Mouse (Mus musculus): ENCODE results near the gene Cbln4. TPM values are rescaled to one million over a fixed set of nuclear protein-coding genes. Genes with fewer than 3 reads are reported as not detected.

The Cbln4 gene
- polyA plus RNA-seq, 1 experiment from 2014 or later = 4.1 TPM

- Histone ChIP-seq H3K4me1 (replicated peaks; ENCODE audit: insufficient read depth, low read length) (peaks cover 4% of the 10 kb centered on the region; the same call in 1 of the 2 replicates), H3K4me2 (ENCODE audit: low read length) (no peak overlapping the region), H3K36me3 (ENCODE audit: insufficient read depth, low read length) (no peaks in the 10 kb centered on the region), H3K9me3 (replicated peaks; ENCODE audit: low read length) (no peaks in the 10 kb centered on the region), H3K27me3 (ENCODE audit: insufficient read depth, low read length) (peaks cover 29% of the 10 kb centered on the region), H3K9ac (ENCODE audit: low read depth, low read length) (no peak overlapping the region), H3K27ac (no peak overlapping the region), H3K4me3 (replicated peaks; ENCODE audit: low read depth, low read length) (no peak overlapping the region)
- TF ChIP-seq CTCF (IDR thresholded peaks at IDR 0.05; ENCODE audit: low read depth) = no peak
- ATAC-seq (replicated peaks; ENCODE audit: low FRiP score, low read depth) (no peak), DNase-seq (ENCODE audit: low spot score) (peak; percentile 14)
- WGBS = 21% methylated on average over 7 of the region's 7 CpGs
These were observed 2.7 kb upstream of the Cbln4 start for GRCm38 (mm10) chr2:172046002-172046401.

GRCm38 (mm10) chr2:172042607-172043234, 545 bp downstream of the Cbln4 start:
- Histone ChIP-seq H3K4me1 (replicated peaks; ENCODE audit: insufficient read depth, low read length) (peaks cover 4% of the 10 kb centered on the region; the same call in 1 of the 2 replicates), H3K4me2 (ENCODE audit: low read length) (peak overlapping the region; percentile 30), H3K9me3 (replicated peaks; ENCODE audit: low read length) (no peaks in the 10 kb centered on the region), H3K4me3 (replicated peaks; ENCODE audit: low read depth, low read length) (peak overlapping the region; percentile 14; the same call in 1 of the 2 replicates), H3K27me3 (ENCODE audit: insufficient read depth, low read length) (peaks cover 31% of the 10 kb centered on the region), H3K36me3 (ENCODE audit: insufficient read depth, low read length) (no peaks in the 10 kb centered on the region), H3K9ac (ENCODE audit: low read depth, low read length) (no peak overlapping the region), H3K27ac (no peak overlapping the region)
- under 1% methylated on average over 46 of the region's 46 CpGs for WGBS
- no peak for TF ChIP-seq CTCF (IDR thresholded peaks at IDR 0.05; ENCODE audit: low read depth)
- ATAC-seq (replicated peaks; ENCODE audit: low FRiP score, low read depth) (no peak; the same call in 1 of the 2 replicates), DNase-seq (ENCODE audit: low spot score) (no peak)

GRCm38 (mm10) chr2:172042125-172042524, 1.1 kb downstream of the Cbln4 start:
- peak; percentile 81 for ATAC-seq (replicated peaks; ENCODE audit: low FRiP score, low read depth)
- Histone ChIP-seq H3K4me2 (ENCODE audit: low read length) (peak overlapping the region; percentile 30), H3K36me3 (ENCODE audit: insufficient read depth, low read length) (no peaks in the 10 kb centered on the region), H3K27ac (no peak overlapping the region), H3K9me3 (replicated peaks; ENCODE audit: low read length) (no peaks in the 10 kb centered on the region), H3K4me1 (replicated peaks; ENCODE audit: insufficient read depth, low read length) (peaks cover 4% of the 10 kb centered on the region; the same call in 1 of the 2 replicates), H3K9ac (ENCODE audit: low read depth, low read length) (no peak overlapping the region), H3K27me3 (ENCODE audit: insufficient read depth, low read length) (peaks cover 31% of the 10 kb centered on the region), H3K4me3 (replicated peaks; ENCODE audit: low read depth, low read length) (peak overlapping the region; percentile 14; the same call in 1 of the 2 replicates)
- 2% methylated on average over 34 of the region's 34 CpGs for WGBS
- DNase-seq (ENCODE audit: low spot score) = peak; percentile 93
- TF ChIP-seq CTCF (IDR thresholded peaks at IDR 0.05; ENCODE audit: low read depth) = peak; percentile 39; the same call in 1 of the 2 replicates

GRCm38 (mm10) chr2:172040859-172041258, 2.4 kb downstream of the Cbln4 start:
- no peak for TF ChIP-seq CTCF (IDR thresholded peaks at IDR 0.05; ENCODE audit: low read depth)
- ATAC-seq (replicated peaks; ENCODE audit: low FRiP score, low read depth) (no peak), DNase-seq (ENCODE audit: low spot score) (no peak)
- Histone ChIP-seq H3K27ac (no peak overlapping the region), H3K9ac (ENCODE audit: low read depth, low read length) (no peak overlapping the region), H3K4me2 (ENCODE audit: low read length) (no peak overlapping the region), H3K4me3 (replicated peaks; ENCODE audit: low read depth, low read length) (no peak overlapping the region), H3K9me3 (replicated peaks; ENCODE audit: low read length) (no peaks in the 10 kb centered on the region), H3K4me1 (replicated peaks; ENCODE audit: insufficient read depth, low read length) (peaks cover 4% of the 10 kb centered on the region; the same call in 1 of the 2 replicates), H3K36me3 (ENCODE audit: insufficient read depth, low read length) (no peaks in the 10 kb centered on the region), H3K27me3 (ENCODE audit: insufficient read depth, low read length) (peaks cover 31% of the 10 kb centered on the region)
- 64% methylated on average over 10 of the region's 10 CpGs for WGBS

GRCm38 (mm10) chr2:172039601-172040000, 3.7 kb downstream of the Cbln4 start:
- H3K4me2 ChIP-seq (ENCODE audit: low read length) = no peak overlapping the region
- H3K9me3 ChIP-seq (replicated peaks; ENCODE audit: low read length) = no peaks in the 10 kb centered on the region
- no peak overlapping the region for H3K4me3 ChIP-seq (replicated peaks; ENCODE audit: low read depth, low read length)
- H3K9ac ChIP-seq (ENCODE audit: low read depth, low read length) = no peak overlapping the region
- H3K4me1 ChIP-seq (replicated peaks; ENCODE audit: insufficient read depth, low read length) = peaks cover 4% of the 10 kb centered on the region; the same call in 1 of the 2 replicates
- ATAC-seq (replicated peaks; ENCODE audit: low FRiP score, low read depth) (no peak), DNase-seq (ENCODE audit: low spot score) (no peak)
- 80% methylated on average over 5 of the region's 5 CpGs for WGBS
- H3K27me3 ChIP-seq (ENCODE audit: insufficient read depth, low read length) = peaks cover 31% of the 10 kb centered on the region
- no peak overlapping the region for H3K27ac ChIP-seq
- H3K36me3 ChIP-seq (ENCODE audit: insufficient read depth, low read length) = no peaks in the 10 kb centered on the region
- TF ChIP-seq CTCF (IDR thresholded peaks at IDR 0.05; ENCODE audit: low read depth) = no peak

GRCm38 (mm10) chr2:172034281-172034680, 9.0 kb downstream of the Cbln4 start:
- Histone ChIP-seq H3K4me3 (replicated peaks; ENCODE audit: low read depth, low read length) (no peak overlapping the region), H3K4me2 (ENCODE audit: low read length) (no peak overlapping the region), H3K4me1 (replicated peaks; ENCODE audit: insufficient read depth, low read length) (no peaks in the 10 kb centered on the region), H3K9me3 (replicated peaks; ENCODE audit: low read length) (no peaks in the 10 kb centered on the region), H3K9ac (ENCODE audit: low read depth, low read length) (no peak overlapping the region), H3K27ac (no peak overlapping the region), H3K36me3 (ENCODE audit: insufficient read depth, low read length) (no peaks in the 10 kb centered on the region), H3K27me3 (ENCODE audit: insufficient read depth, low read length) (no peaks in the 10 kb centered on the region)
- ATAC-seq (replicated peaks; ENCODE audit: low FRiP score, low read depth) (no peak), DNase-seq (ENCODE audit: low spot score) (peak; percentile 46)
- WGBS = 24% methylated on average over 5 of the region's 5 CpGs
- TF ChIP-seq CTCF (IDR thresholded peaks at IDR 0.05; ENCODE audit: low read depth) = no peak

Measured in kidney, postnatal 0 days (tissue).